Comparison of ENCODE assay signal across 13 mouse cellular contexts in the genomic region with DNA sequence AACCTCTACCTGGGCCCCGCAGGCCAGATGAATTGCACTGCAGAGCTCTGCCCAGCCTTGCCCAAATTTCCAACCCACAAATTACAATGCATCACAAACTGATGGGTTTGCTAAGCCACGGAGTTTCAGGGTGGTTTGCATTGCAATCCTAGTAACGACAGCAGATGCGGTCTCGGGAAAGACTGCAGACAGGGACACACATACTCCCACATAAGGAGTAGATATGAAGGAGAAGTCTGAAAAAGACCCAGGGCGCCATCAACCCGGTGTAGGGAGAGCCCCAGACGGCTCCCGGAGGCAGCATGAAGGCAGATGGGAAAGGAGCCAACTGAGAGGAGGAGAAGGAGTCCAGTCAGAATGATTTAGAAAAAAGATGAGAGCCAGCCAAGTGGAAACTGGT. TPM values are rescaled to one million over a fixed set of nuclear protein-coding genes. Genes with fewer than 3 reads are reported as not detected.
DNase-seq lines count a peak whose midpoint lies in the region; ATAC-seq and TF ChIP-seq lines count a peak whose summit lies in the region.
"Had no signal": no experiment of that assay in that cellular context is flagged by ENCODE, and none has a peak within 500 bp of the region (broad histone marks: within the 10 kb centered on the region; RNA-seq: fewer than 3 reads in every experiment).

No protein-coding gene starts in this region.

- no peak for ATAC-seq in kidney, postnatal 0 days (replicated peaks; ENCODE audit: low FRiP score, low read depth)
- ATAC-seq: activated CD4-positive, CD25-positive, alpha-beta regulatory T cell, adult 4 months had no signal

- no peaks in the 10 kb centered on the region for H3K9me3 ChIP-seq in kidney, postnatal 0 days (replicated peaks; ENCODE audit: low read length)
- H3K9me3 ChIP-seq: heart, embryonic 15.5 days had no signal

- H3K27me3 ChIP-seq in kidney, postnatal 0 days (ENCODE audit: insufficient read depth, low read length): no peaks in the 10 kb centered on the region
- H3K27me3 ChIP-seq: heart, embryonic 15.5 days had no signal

- H3K4me2 ChIP-seq in kidney, postnatal 0 days (ENCODE audit: low read length): no peak overlapping the region
- H3K4me2 ChIP-seq: heart, embryonic 15.5 days had no signal

- no peak for TF ChIP-seq CTCF in kidney, postnatal 0 days (IDR thresholded peaks at IDR 0.05; ENCODE audit: low read depth)

- H3K4me1 ChIP-seq in kidney, postnatal 0 days (replicated peaks; ENCODE audit: insufficient read depth, low read length): peaks cover 21% of the 10 kb centered on the region

- intact Hi-C loops in left cerebral cortex, postnatal 25 days (cut with DNase I): no loop called here

- H3K9ac ChIP-seq in kidney, postnatal 0 days (ENCODE audit: low read depth, low read length): no peak overlapping the region
- H3K9ac ChIP-seq: heart, embryonic 15.5 days had no signal

- peak; percentile 24 for DNase-seq in kidney, postnatal 0 days (ENCODE audit: low spot score)
- DNase-seq in kidney, adult 9 months: no peak
- DNase-seq in retina, postnatal 1 day: peak; percentile 53
- no peak for DNase-seq in retina, embryonic 14.5 days (ENCODE audit: low spot score)
- DNase-seq in left cerebral cortex, postnatal 25 days (ENCODE audit: low spot score in 2 of 2): peak; percentile 52 to 83
- peak; percentile 16 for DNase-seq in right cerebral cortex, postnatal 4 days
- DNase-seq in adrenal gland, postnatal 4 days (ENCODE audit: low spot score in 2 of 2): no peak
- DNase-seq: gastrocnemius, postnatal 14 days; kidney, adult 11 months; lung, postnatal 4 days had no signal

- no peak overlapping the region for H3K4me3 ChIP-seq in kidney, postnatal 0 days (replicated peaks; ENCODE audit: low read depth, low read length)
- H3K4me3 ChIP-seq: heart, embryonic 15.5 days had no signal

- no peaks in the 10 kb centered on the region for H3K36me3 ChIP-seq in kidney, postnatal 0 days (ENCODE audit: insufficient read depth, low read length)
- H3K36me3 ChIP-seq: heart, embryonic 15.5 days had no signal

- 0 out of 2 replicates have a peak overlapping the region, but pooled peaks have one; percentile 25 for H3K27ac ChIP-seq in kidney, postnatal 0 days
- H3K27ac ChIP-seq: heart, embryonic 15.5 days had no signal

- WGBS in kidney, postnatal 0 days: 21% methylated on average over 9 of the region's 9 CpGs

RNA-seq across cellular contexts. Expression of gene Acot11, which starts 15.1 kb away (rescaled TPM):
- polyA plus RNA-seq in kidney, postnatal 0 days (2015; fragmentation: Nextera tagmentation; extraction: Ambion mirVana): 1.7 and 1.9 TPM in 2 replicates
- total RNA-seq in left cerebral cortex, postnatal 25 days (2021): 10 to 100 TPM; 39.1 to 53.0 TPM
- 1 to 10 TPM; 6.1 to 7.4 TPM for total RNA-seq in adrenal gland, postnatal 4 days (2021)

RNA-seq across cellular contexts. Expression of gene Fam151a, which starts 56.0 kb away (rescaled TPM):
- polyA plus RNA-seq in kidney, postnatal 0 days (2015; fragmentation: Nextera tagmentation; extraction: Ambion mirVana): 8.8 and 11.4 TPM in 2 replicates
- total RNA-seq in left cerebral cortex, postnatal 25 days (2021): not detected
- total RNA-seq in adrenal gland, postnatal 4 days (2021): 1 to 10 TPM in 1 of 2 experiments, under 1 TPM in 1; 0.48 to 5.2 TPM
- total RNA-seq: gastrocnemius, postnatal 14 days; liver, adult 2 months had no signal
- polyA plus RNA-seq: activated CD4-positive, CD25-positive, alpha-beta regulatory T cell, adult 4 months; liver, adult 2 months had no signal

RNA-seq across cellular contexts. Expression of gene Mroh7, which starts 59.0 kb away (rescaled TPM):
- polyA plus RNA-seq in kidney, postnatal 0 days (2015; fragmentation: Nextera tagmentation; extraction: Ambion mirVana): 0.58 and 0.91 TPM in 2 replicates
- total RNA-seq in left cerebral cortex, postnatal 25 days (2021): 1 to 10 TPM; 2.3 to 2.9 TPM
- 1 to 10 TPM; 2.7 to 3.2 TPM for total RNA-seq in adrenal gland, postnatal 4 days (2021)
- polyA plus RNA-seq: activated CD4-positive, CD25-positive, alpha-beta regulatory T cell, adult 4 months had no signal

Comparison
In these comparisons a context has a peak if more than half of its experiments do, and no peak if none do; other contexts are left out.
1. DNase-seq: peak in kidney, postnatal 0 days (single experiment), retina, postnatal 1 day (single experiment), left cerebral cortex, postnatal 25 days (2 of 2) and right cerebral cortex, postnatal 4 days (single experiment); none in kidney, adult 9 months (single experiment), retina, embryonic 14.5 days (single experiment) and adrenal gland, postnatal 4 days (0 of 2).
2. RNA of gene Acot11, which starts 15.1 kb away (total RNA-seq): 39.1 to 53.0 TPM in left cerebral cortex, postnatal 25 days; 6.1 to 7.4 TPM in adrenal gland, postnatal 4 days; every median in the first group is over 4 times any median in the second.